Mouse (Mus musculus) effector memory CD4-positive, alpha-beta T cell, adult 5 months (primary cell): ENCODE results near the gene Mks1. TPM values are rescaled to one million over a fixed set of nuclear protein-coding genes. Genes with fewer than 3 reads are reported as not detected.

Experiments used
- polyA plus RNA-seq: library from polyadenylated mRNA; unstranded; fragments of 100-300 nt; shearing (Covaris generic); gene quantifications from one replicate; pipeline ENCODE4 v1.2.1, GENCODE M21; 2017

Mks1 gene
- 15.5 TPM for polyA plus RNA-seq

DNA sequence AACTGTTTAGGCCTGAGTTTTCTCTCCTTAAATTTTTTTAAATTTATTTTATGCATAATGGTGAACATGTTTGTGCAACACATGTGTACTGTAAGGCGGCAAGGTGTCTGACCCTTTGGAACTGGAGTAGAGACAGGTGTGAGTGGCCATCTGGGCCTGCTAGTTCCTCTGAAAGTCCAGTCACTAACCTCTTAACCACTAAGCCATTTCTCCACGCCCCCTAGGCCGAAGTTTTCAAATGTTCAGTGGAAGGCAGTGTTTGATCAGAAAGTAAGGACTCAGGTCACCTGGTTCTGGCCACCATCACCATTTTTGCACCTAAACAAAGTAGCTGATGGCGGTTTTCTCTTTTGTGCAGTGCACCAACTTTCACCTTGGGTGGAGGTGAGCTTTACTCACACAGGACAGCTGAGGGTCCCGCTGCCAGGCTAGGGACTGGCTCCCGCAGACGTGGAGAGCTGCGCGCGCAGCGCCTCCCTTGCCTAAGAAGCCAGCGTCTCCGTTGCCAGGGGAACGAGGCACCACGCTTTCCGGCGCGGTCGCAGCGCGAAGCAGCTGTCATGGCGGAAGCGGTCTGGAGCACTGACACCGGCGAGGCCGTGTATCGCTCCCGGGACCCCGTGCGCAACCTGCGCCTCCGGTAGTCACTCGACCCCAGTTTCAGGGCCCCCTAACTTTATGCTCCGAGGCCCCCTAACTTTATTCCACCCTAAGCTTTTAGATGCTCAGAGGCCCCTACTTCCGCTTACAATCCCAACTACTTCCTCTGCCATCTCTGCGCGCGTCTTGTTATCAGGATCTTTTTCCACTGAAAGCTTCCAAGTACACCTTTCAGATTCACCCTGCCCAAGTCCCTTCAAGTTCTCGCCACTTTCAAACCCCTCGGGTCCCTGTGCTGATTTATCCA is at the start of gene Mks1:
Mks1 (plus strand) TSS at position 526 of the 907 bp plus-strand sequence.

DNA sequence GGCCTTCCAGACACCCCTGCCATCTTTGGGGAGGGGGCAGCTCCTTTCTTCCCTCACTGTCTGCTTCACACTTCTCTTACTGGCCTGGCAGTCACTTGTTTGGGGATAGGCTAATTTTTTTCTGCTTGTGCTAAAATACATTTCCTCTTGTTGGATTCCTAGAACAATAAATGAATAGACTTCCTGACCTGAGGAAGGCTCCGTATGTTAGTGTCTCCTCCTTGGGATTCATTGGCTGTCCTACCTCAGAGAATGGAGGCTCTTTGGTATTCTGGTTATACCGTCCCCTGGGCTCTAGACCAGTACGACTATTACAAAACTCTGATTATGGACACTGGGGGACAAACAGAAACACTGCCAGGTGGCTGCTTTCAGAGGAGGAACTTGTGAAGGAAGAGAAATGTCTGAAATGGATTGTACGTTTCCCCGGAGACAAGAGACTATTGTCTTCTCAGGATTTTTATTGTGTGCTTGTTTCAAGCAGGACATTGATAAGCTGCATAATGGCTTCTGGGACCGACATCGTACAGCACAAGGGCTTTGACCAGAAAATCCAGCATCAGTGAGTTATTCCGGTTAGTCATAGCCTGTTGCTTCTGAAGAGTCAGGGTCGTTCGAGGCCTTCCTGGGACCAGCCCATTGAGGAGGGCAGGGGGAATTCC is 24.6 kb upstream of the Mks1 start, which contains the start of gene Lpo:
Lpo (minus strand) TSS at position 51 of the 662 bp plus-strand sequence.

DNA sequence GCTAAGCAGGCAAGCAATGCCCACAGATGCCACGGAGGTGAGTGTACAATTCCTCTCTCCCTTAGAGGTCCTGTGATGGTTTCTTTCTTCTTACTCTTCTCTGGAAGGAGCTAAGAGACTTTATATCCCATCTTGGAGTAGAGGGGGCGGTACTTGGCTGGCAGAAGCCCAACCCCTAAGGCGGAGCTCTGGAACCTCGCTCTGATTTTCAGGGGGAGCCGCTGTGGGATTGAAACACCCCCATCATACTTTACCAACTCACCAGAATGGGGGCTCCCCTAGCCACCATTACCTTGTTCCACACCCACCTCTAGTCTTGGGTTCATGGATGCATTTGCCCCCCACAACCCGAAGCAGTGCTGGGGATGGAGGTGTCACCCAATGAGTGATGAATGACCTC is 22.4 kb downstream of the Mks1 start, which contains the start of gene Epx:
Epx (minus strand) TSS at position 101 of the 400 bp plus-strand sequence.

DNA sequence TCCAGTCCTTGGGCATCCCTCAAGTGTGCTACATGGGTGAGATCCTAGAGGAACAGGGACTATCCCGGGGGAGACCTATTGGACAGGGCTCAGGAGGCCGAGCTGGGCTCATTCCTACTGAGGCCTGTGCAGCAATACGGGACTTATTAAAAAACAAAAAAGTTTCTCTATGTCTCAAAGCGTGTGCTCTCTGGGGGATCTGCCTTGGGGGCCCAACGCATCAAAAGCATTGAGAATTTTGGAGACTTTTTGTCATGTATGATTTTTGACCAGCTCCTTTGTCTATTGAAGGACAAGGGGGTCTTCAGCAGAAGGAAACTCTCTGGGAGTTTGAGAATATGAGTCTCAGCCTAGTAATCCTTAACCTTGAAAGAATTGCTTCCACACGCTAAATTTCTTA is 39.2 kb downstream of the Mks1 start, which contains the start of gene Olfr462:
Olfr462 (minus strand) TSS at position 101 of the 400 bp plus-strand sequence.

DNA sequence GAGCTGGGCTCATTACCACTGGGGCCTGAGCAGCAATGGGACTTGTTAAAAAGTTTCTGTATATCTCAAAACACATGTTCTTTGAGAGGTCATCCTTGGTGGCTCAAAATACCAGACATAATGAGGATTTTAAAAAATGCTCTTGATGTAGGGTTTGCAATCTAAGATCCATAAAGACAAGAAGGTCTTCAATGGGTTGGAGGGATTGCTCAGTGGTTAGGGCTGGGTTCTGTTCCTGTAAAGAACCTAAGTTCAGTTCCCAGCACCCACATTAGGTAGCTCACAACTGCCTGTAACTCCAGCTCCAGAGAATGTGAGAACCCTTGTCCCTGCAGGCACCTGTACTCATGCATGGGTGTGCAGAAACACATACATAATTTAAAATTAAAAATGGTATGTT is 44.3 kb downstream of the Mks1 start, which contains the start of gene Olfr463:
Olfr463 (minus strand) TSS at position 101 of the 400 bp plus-strand sequence.

Other genes with a start within 250 kb of the Mks1 start
- not detected for gene Hsf5, start 236.1 kb upstream of the Mks1 start, polyA plus RNA-seq
- 8.0 TPM for gene Rnf43, start 190.5 kb upstream of the Mks1 start, polyA plus RNA-seq
- 418 TPM for gene Supt4a, start 115.7 kb upstream of the Mks1 start, polyA plus RNA-seq
- gene Tspoap1, start 92.7 kb upstream of the Mks1 start, polyA plus RNA-seq, result 2.2 TPM
- gene Mpo, start 59.6 kb upstream of the Mks1 start, polyA plus RNA-seq, result not detected
- not detected for gene Lpo, start 24.9 kb upstream of the Mks1 start, polyA plus RNA-seq
- gene Epx, start 22.3 kb downstream of the Mks1 start, polyA plus RNA-seq, result not detected
- not detected for gene Olfr462, start 39.1 kb downstream of the Mks1 start, polyA plus RNA-seq
- gene Olfr463, start 44.2 kb downstream of the Mks1 start, polyA plus RNA-seq, result not detected
- not detected for gene Olfr464, start 67.8 kb downstream of the Mks1 start, polyA plus RNA-seq
- 19.6 TPM for gene Dynll2, start 134.3 kb downstream of the Mks1 start, polyA plus RNA-seq
- gene Srsf1, start 194.2 kb downstream of the Mks1 start, polyA plus RNA-seq, result 236 TPM
- 47.2 TPM for gene Vezf1, start 215.1 kb downstream of the Mks1 start, polyA plus RNA-seq
- gene Cuedc1, start 244.8 kb downstream of the Mks1 start, polyA plus RNA-seq, result 1.1 TPM